Mouse (Mus musculus): Measurements from ENCODE around the gene Thoc7. TPM values are rescaled to one million over a fixed set of nuclear protein-coding genes. Genes with fewer than 3 reads are reported as not detected.

The Thoc7 gene
- polyA plus RNA-seq, 1 experiment, result 47.3 TPM

DNA sequence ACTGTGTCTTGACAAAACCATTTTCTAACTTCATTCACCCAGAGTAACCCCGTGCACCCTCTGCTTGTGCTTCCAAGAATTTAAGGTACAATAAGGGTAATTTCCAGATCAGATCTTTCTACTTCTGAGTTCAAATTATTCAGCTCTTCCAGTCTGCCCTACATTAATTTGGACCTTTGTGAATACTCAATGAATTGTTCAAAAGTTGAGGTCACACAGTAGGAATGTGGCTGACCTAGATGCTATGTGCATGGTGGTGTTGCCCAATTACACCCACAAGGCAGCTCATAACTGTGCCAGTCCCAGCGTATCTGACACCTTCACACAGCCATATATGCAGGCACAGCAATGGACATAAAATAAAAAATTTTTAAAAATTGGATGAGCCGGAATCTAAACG is 17.0 kb downstream of the Thoc7 start:
- H3K27me3 ChIP-seq (replicated peaks; ENCODE audit: control insufficient read depth, insufficient read depth, low read length), result no peaks in the 10 kb centered on the region

GRCm38 (mm10) chr14:13934052-13934371 is 27.6 kb downstream of the Thoc7 start:
- Histone ChIP-seq H3K27me3 (replicated peaks; ENCODE audit: control insufficient read depth, insufficient read depth, low read length) (no peaks in the 10 kb centered on the region), H3K27ac (ENCODE audit: insufficient read depth, low read depth, low read length) (no peak overlapping the region), H3K4me1 (ENCODE audit: control insufficient read depth, insufficient read depth, low read length) (no peaks in the 10 kb centered on the region), H3K4me3 (ENCODE audit: insufficient read depth, low read depth, low read length) (peak overlapping the region; percentile 28; the same call in 1 of the 2 replicates), H3K36me3 (ENCODE audit: control insufficient read depth, insufficient read depth, low read length) (no peaks in the 10 kb centered on the region)
- no peak for DNase-seq
- whole genome bisulfite sequencing, result 48% methylated on average over 5 of the region's 5 CpGs
- no peak for TF ChIP-seq CTCF (conservative IDR thresholded peaks at IDR 0.05; ENCODE audit: insufficient read depth, insufficient read length, low read depth, low read length)
- no peak for TF ChIP-seq POLR2A (IDR thresholded peaks at IDR 0.05; ENCODE audit: low read depth, low read length)

More for the DNA sequence above, 17.0 kb downstream of the Thoc7 start:
- WGBS, result 86% methylated on average over 4 of the region's 4 CpGs
- no peak for DNase-seq
- TF ChIP-seq POLR2A (IDR thresholded peaks at IDR 0.05; ENCODE audit: low read depth, low read length), result no peak
- no peak for TF ChIP-seq CTCF (conservative IDR thresholded peaks at IDR 0.05; ENCODE audit: insufficient read depth, insufficient read length, low read depth, low read length)
- Histone ChIP-seq H3K36me3 (ENCODE audit: control insufficient read depth, insufficient read depth, low read length) (peaks cover 2% of the 10 kb centered on the region; the same call in 1 of the 2 replicates), H3K4me1 (ENCODE audit: control insufficient read depth, insufficient read depth, low read length) (no peaks in the 10 kb centered on the region), H3K4me3 (ENCODE audit: insufficient read depth, low read depth, low read length) (no peak overlapping the region), H3K27ac (ENCODE audit: insufficient read depth, low read depth, low read length) (no peak overlapping the region)

GRCm38 (mm10) chr14:13933290-13934051 is 28.2 kb downstream of the Thoc7 start:
- DNase-seq, result no peak
- Histone ChIP-seq H3K4me1 (ENCODE audit: control insufficient read depth, insufficient read depth, low read length) (no peaks in the 10 kb centered on the region), H3K4me3 (ENCODE audit: insufficient read depth, low read depth, low read length) (peak overlapping the region; percentile 28; the same call in 1 of the 2 replicates), H3K27me3 (replicated peaks; ENCODE audit: control insufficient read depth, insufficient read depth, low read length) (no peaks in the 10 kb centered on the region), H3K27ac (ENCODE audit: insufficient read depth, low read depth, low read length) (no peak overlapping the region), H3K36me3 (ENCODE audit: control insufficient read depth, insufficient read depth, low read length) (no peaks in the 10 kb centered on the region)
- 36% methylated on average over 31 of the region's 31 CpGs for WGBS
- no peak for TF ChIP-seq POLR2A (IDR thresholded peaks at IDR 0.05; ENCODE audit: low read depth, low read length)
- TF ChIP-seq CTCF (conservative IDR thresholded peaks at IDR 0.05; ENCODE audit: insufficient read depth, insufficient read length, low read depth, low read length), result no peak

- no peak overlapping the region for H3K27ac ChIP-seq (ENCODE audit: insufficient read depth, low read depth, low read length)
- peak; percentile 68 for DNase-seq
- H3K27me3 ChIP-seq (replicated peaks; ENCODE audit: control insufficient read depth, insufficient read depth, low read length), result no peaks in the 10 kb centered on the region
- 32% methylated on average over 3 of the region's 3 CpGs for WGBS
- no peaks in the 10 kb centered on the region for H3K36me3 ChIP-seq (ENCODE audit: control insufficient read depth, insufficient read depth, low read length)
- no peaks in the 10 kb centered on the region for H3K4me1 ChIP-seq (ENCODE audit: control insufficient read depth, insufficient read depth, low read length)
- no peak overlapping the region for H3K4me3 ChIP-seq (ENCODE audit: insufficient read depth, low read depth, low read length)
- TF ChIP-seq POLR2A (IDR thresholded peaks at IDR 0.05; ENCODE audit: low read depth, low read length) (no peak), CTCF (conservative IDR thresholded peaks at IDR 0.05; ENCODE audit: insufficient read depth, insufficient read length, low read depth, low read length) (peak; percentile 27; the same call in 1 of the 2 replicates)
Observed at GRCm38 (mm10) chr14:13917630-13918029, 44.0 kb downstream of the Thoc7 start.

GRCm38 (mm10) chr14:13917208-13917607 is 44.4 kb downstream of the Thoc7 start:
- no peaks in the 10 kb centered on the region for H3K27me3 ChIP-seq (replicated peaks; ENCODE audit: control insufficient read depth, insufficient read depth, low read length)
- WGBS, result 82% methylated on average over 10 of the region's 10 CpGs
- DNase-seq, result no peak
- no peaks in the 10 kb centered on the region for H3K36me3 ChIP-seq (ENCODE audit: control insufficient read depth, insufficient read depth, low read length)
- no peak overlapping the region for H3K4me3 ChIP-seq (ENCODE audit: insufficient read depth, low read depth, low read length)
- H3K27ac ChIP-seq (ENCODE audit: insufficient read depth, low read depth, low read length), result no peak overlapping the region
- no peaks in the 10 kb centered on the region for H3K4me1 ChIP-seq (ENCODE audit: control insufficient read depth, insufficient read depth, low read length)
- TF ChIP-seq CTCF (conservative IDR thresholded peaks at IDR 0.05; ENCODE audit: insufficient read depth, insufficient read length, low read depth, low read length) (no peak), POLR2A (IDR thresholded peaks at IDR 0.05; ENCODE audit: low read depth, low read length) (no peak)

DNA sequence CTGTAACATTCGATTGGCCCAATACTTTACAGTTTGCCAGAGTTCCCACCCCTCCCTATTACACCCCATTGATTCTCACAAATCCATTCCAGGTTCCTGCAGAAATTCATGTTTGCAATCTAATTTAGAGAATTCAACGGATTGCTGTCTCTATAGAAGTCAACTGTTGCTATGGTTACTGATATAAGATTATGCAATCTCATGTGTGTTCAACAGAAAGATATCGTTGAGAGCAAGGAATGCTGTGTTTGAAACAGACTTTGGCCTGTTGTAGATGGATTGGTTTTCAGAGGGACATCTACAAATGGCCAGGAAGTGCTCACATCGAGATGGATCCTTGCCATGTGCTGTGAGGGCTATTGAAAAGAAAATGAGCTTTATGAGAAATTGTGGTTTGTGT is 46.4 kb downstream of the Thoc7 start:
- H3K27ac ChIP-seq (ENCODE audit: insufficient read depth, low read depth, low read length), result no peak overlapping the region
- no peaks in the 10 kb centered on the region for H3K36me3 ChIP-seq (ENCODE audit: control insufficient read depth, insufficient read depth, low read length)
- TF ChIP-seq CTCF (conservative IDR thresholded peaks at IDR 0.05; ENCODE audit: insufficient read depth, insufficient read length, low read depth, low read length) (no peak), POLR2A (IDR thresholded peaks at IDR 0.05; ENCODE audit: low read depth, low read length) (no peak)
- H3K4me1 ChIP-seq (ENCODE audit: control insufficient read depth, insufficient read depth, low read length), result no peaks in the 10 kb centered on the region
- H3K4me3 ChIP-seq (ENCODE audit: insufficient read depth, low read depth, low read length), result no peak overlapping the region
- 74% methylated on average over 4 of the region's 4 CpGs for WGBS
- no peaks in the 10 kb centered on the region for H3K27me3 ChIP-seq (replicated peaks; ENCODE audit: control insufficient read depth, insufficient read depth, low read length)
- DNase-seq, result no peak

- Histone ChIP-seq H3K27ac (ENCODE audit: insufficient read depth, low read depth, low read length) (no peak within 1 kb of the TSS), H3K4me1 (ENCODE audit: control insufficient read depth, insufficient read depth, low read length) (no peaks in the 10 kb centered on the region), H3K36me3 (ENCODE audit: control insufficient read depth, insufficient read depth, low read length) (no peaks in the 10 kb centered on the region), H3K4me3 (ENCODE audit: insufficient read depth, low read depth, low read length) (no peak within 1 kb of the TSS), H3K27me3 (replicated peaks; ENCODE audit: control insufficient read depth, insufficient read depth, low read length) (no peaks in the 10 kb centered on the region)
- DNase-seq, result no peak
- WGBS, result 26% methylated on average over 1 of the region's 1 CpGs
- TF ChIP-seq CTCF (conservative IDR thresholded peaks at IDR 0.05; ENCODE audit: insufficient read depth, insufficient read length, low read depth, low read length) (no peak), POLR2A (IDR thresholded peaks at IDR 0.05; ENCODE audit: low read depth, low read length) (no peak)
Observed at GRCm38 (mm10) chr14:13914387-13915082, 47.1 kb downstream of the Thoc7 start, which contains the start of gene Gm281. Gm281 (minus strand) TSS chr14:13914478.
